Comparison of ENCODE assay signal across 23 mouse cellular contexts in the genomic region with DNA sequence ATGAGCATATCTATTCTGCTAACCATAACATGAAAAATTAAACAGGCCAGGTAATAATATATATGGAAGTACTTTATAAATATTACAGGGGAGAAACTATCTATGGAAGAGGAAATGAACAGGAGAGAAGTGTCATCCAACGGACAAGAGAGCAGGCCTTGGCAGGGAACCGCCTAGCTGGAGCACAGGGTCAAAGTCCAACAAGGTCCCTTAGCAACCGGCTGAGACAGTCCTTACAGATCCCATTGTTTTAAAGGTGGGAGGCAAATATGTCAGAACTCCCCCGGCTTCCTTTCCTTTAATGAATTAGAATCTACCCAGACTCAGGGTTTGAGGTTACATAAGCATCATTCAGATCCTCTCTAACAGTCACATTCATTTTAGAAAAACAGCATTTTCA. TPM values are rescaled to one million over a fixed set of nuclear protein-coding genes. Genes with fewer than 3 reads are reported as not detected.
A peak's percentile ranks its signal among the peaks of the same experiment; 100 is the strongest.
DNase-seq lines count a peak whose midpoint lies in the region; ATAC-seq lines count a peak whose summit lies in the region.
"Had no signal": no experiment of that assay in that cellular context is flagged by ENCODE, and none has a peak within 500 bp of the region (broad histone marks: within the 10 kb centered on the region; RNA-seq: fewer than 3 reads in every experiment).

No protein-coding gene starts in this region.

- no peak overlapping the region for H3K4me3 ChIP-seq in kidney, embryonic 15.5 days (replicated peaks)

- no peak overlapping the region for H3K4me2 ChIP-seq in kidney, embryonic 15.5 days

- no peak overlapping the region for H3K27ac ChIP-seq in kidney, embryonic 15.5 days
- H3K27ac ChIP-seq: liver, embryonic 14.5 days; lung, embryonic 15.5 days; neural tube, embryonic 15.5 days had no signal

- peaks cover 54% of the 10 kb centered on the region for H3K4me1 ChIP-seq in kidney, embryonic 15.5 days

- no peaks in the 10 kb centered on the region for H3K36me3 ChIP-seq in kidney, embryonic 15.5 days
- H3K36me3 ChIP-seq: heart, embryonic 15.5 days; limb, embryonic 12.5 days; lung, embryonic 15.5 days; neural tube, embryonic 15.5 days had no signal

- no peaks in the 10 kb centered on the region for H3K27me3 ChIP-seq in kidney, embryonic 15.5 days
- H3K27me3 ChIP-seq: heart, embryonic 15.5 days; limb, embryonic 12.5 days; lung, embryonic 15.5 days; Patski had no signal

- WGBS in kidney, embryonic 15.5 days: 31% methylated on average over 4 of the region's 4 CpGs

- peak; percentile 13 for DNase-seq in adrenal gland, postnatal 10 days
- no peak for DNase-seq in adrenal gland, postnatal 36 days
- peak; percentile 72 for DNase-seq in kidney, adult 11 months
- peak; percentile 25 for DNase-seq in brain, adult 2 months (ENCODE audit: low read depth, low spot score)
- peak; percentile 71 for DNase-seq in kidney, postnatal 14 days
- no peak for DNase-seq in ovary, postnatal 10 days (ENCODE audit: low spot score)
- DNase-seq in B cell, adult 2 months: no peak
- DNase-seq: adrenal gland, postnatal 25 days; cerebellum, adult 18-20 months; heart, adult 18-20 months; layer of hippocampus, adult 9-11 months; right cerebral cortex, postnatal 4 days; thymus, postnatal 25 days had no signal

- H3K9me3 ChIP-seq in kidney, embryonic 15.5 days (replicated peaks): no peaks in the 10 kb centered on the region
- H3K9me3 ChIP-seq: heart, embryonic 15.5 days; limb, embryonic 12.5 days; lung, embryonic 15.5 days; neural tube, embryonic 15.5 days had no signal

- ATAC-seq in kidney, embryonic 15.5 days (replicated peaks; ENCODE audit: low FRiP score): no peak
- ATAC-seq: activated CD4-positive, CD25-positive, alpha-beta regulatory T cell, adult 4 months; CD4-positive, CD25-positive, alpha-beta regulatory T cell, adult 4 months; midbrain, embryonic 16.5 days; Patski had no signal

- no peak overlapping the region for H3K9ac ChIP-seq in kidney, embryonic 15.5 days
- H3K9ac ChIP-seq: limb, embryonic 12.5 days; liver, embryonic 14.5 days; lung, embryonic 15.5 days; neural tube, embryonic 15.5 days had no signal

RNA-seq across cellular contexts. Expression of a gene that starts 1.4 kb away (rescaled TPM):
- total RNA-seq in adrenal gland, postnatal 10 days (2021): 100 to 1,000 TPM; 137 to 168 TPM
- 100 to 1,000 TPM; 102 to 158 TPM for total RNA-seq in adrenal gland, postnatal 36 days (2021)
- 67.5 and 73.2 TPM in 2 replicates for polyA plus RNA-seq in kidney, embryonic 15.5 days (2015; fragmentation: Nextera tagmentation; extraction: Ambion mirVana)

RNA-seq across cellular contexts. Expression of a gene that starts 23.4 kb away (rescaled TPM):
- total RNA-seq in adrenal gland, postnatal 10 days (2021): 1 to 10 TPM in 1 of 2 experiments, under 1 TPM in 1; 0.72 to 2.1 TPM
- total RNA-seq in adrenal gland, postnatal 36 days (2021): 1 to 10 TPM; 2.7 to 4.5 TPM
- 0.10 and 0.36 TPM in 2 replicates for polyA plus RNA-seq in kidney, embryonic 15.5 days (2015; fragmentation: Nextera tagmentation; extraction: Ambion mirVana)
- polyA plus RNA-seq: activated CD4-positive, CD25-positive, alpha-beta regulatory T cell, adult 4 months had no signal

RNA-seq across cellular contexts. Expression of a gene that starts 53.6 kb away (rescaled TPM):
- total RNA-seq in adrenal gland, postnatal 10 days (2021): 10 to 100 TPM; 74.9 to 76.1 TPM
- 10 to 100 TPM; 64.4 to 71.3 TPM for total RNA-seq in adrenal gland, postnatal 36 days (2021)
- 96.4 and 99.7 TPM in 2 replicates for polyA plus RNA-seq in kidney, embryonic 15.5 days (2015; fragmentation: Nextera tagmentation; extraction: Ambion mirVana)

Comparison
In these comparisons a context has a peak if more than half of its experiments do, and no peak if none do; other contexts are left out.
1. DNase-seq: peak in adrenal gland, postnatal 10 days (single experiment), kidney, adult 11 months (single experiment), brain, adult 2 months (single experiment) and kidney, postnatal 14 days (single experiment); none in adrenal gland, postnatal 36 days (0 of 2), ovary, postnatal 10 days (single experiment) and B cell, adult 2 months (0 of 2).